Mouse (Mus musculus): ENCODE data around the gene Spast.
"Not testable (repeated sequence)": the region's sequence is repeated elsewhere in the genome, so short reads cannot be mapped to it uniquely, and the experiment has no call there.

Gene Spast

DNA sequence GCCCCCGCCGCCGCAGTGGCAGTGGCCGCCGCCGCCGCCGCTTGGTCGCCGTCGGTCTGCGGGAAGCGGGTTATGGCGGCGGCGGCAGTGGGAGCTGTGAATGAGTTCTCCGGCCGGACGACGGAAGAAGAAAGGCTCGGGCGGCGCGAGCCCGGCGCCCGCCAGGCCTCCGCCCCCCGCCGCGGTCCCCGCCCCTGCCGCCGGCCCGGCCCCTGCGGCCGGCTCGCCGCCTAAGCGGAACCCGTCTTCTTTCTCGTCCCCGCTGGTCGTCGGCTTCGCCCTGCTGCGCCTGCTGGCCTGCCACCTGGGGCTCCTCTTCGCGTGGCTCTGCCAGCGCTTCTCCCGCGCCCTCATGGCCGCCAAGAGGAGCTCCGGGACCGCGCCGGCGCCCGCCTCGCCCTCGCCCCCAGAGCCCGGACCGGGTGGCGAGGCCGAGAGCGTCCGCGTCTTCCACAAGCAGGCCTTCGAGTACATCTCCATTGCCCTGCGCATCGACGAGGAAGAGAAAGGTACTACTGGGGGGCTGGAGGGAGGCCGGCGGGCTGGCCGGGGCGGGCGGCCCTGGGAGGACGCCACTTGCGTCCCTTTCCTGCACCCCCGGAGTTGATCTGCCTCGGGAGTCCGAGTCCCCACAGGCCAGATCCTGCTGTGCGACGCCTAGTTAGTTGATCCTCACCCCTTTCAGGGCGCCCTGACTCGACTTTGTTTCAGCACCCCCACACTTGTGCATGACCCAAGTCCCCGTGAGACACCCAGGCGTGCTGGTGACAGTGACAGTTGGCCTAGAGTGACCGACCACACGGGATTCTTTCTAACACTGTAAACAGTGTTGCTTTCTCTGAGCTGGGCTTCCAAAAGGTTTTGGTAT lies at the start of gene Spast:
Spast (plus strand) TSS at position 51 of the 868 bp plus-strand sequence.
- peak; percentile 69 for DNase-seq (ENCODE audit: low spot score)

DNA sequence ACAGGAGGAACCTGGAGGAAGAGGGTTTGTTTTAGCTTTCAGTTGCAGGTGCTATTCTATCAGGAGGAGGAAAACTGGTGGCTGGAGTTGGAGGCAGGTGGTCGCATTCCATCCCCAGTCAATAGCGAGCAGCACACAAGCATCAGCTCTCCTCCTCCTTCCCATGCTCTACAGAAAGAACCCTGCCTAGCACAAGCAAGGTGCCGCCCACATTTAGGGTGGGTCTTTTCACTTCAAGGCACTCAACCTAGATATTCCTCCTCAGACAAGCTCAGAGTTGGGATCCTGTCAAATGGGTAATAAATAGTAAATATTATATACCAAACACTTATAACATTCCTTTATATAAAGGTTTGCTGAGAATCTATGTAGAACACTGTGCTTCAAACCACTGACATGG lies 48.6 kb upstream of the Spast start:
- no peak for DNase-seq (ENCODE audit: low spot score)

DNA sequence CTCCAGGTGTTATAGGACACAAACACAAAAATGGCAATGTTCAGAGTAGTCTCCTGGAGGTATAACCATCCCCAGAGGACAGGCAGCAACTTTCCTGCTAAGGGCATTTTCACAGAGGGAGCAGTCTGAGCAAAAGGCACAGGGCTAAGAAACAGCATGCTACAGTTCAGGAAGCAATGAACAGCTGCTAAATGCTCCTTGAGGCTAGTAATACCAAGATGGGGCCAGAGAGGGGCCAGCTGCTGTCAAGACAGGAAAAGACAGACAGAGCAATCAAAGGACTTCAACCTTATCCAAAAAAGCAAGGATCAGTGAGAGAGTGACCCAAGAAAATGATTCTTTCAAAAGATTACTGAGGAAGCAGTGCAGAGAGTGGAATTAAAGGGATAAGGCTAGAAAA lies 47.9 kb upstream of the Spast start:
- no peak for DNase-seq (ENCODE audit: low spot score)

DNA sequence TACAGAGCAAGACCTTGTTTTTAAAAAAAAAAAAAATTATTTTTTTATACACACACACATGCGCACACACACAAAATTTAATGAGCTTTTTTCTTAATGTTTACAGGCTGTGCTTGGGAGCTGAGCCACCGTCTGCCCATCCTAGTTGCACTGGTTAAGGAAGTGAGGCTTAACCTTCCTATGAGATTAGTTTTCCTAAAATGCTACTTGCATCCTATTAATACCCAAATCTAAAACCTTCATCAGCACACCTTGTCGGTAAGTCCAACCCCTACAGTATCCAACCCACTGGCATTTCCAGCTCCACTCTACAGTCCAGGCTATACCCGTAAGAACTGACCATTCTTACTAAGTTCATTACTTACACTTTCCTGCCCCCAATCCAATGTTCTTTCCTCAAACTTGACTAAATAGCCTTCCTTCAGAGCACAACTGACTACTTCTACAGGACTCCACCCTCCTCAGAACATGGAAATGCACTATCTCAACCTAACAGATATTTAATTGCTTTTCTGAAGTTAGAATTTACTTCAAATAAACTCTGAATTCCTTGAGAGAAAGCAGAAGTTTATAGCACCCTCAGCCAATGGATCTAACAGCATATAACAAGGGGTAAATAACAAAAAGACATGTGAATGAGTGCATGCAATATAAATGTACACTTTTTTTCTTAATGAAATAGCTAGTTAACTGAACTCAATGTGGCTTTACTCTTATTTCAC lies 47.0 kb upstream of the Spast start:
- DNase-seq (ENCODE audit: low spot score): no peak

DNA sequence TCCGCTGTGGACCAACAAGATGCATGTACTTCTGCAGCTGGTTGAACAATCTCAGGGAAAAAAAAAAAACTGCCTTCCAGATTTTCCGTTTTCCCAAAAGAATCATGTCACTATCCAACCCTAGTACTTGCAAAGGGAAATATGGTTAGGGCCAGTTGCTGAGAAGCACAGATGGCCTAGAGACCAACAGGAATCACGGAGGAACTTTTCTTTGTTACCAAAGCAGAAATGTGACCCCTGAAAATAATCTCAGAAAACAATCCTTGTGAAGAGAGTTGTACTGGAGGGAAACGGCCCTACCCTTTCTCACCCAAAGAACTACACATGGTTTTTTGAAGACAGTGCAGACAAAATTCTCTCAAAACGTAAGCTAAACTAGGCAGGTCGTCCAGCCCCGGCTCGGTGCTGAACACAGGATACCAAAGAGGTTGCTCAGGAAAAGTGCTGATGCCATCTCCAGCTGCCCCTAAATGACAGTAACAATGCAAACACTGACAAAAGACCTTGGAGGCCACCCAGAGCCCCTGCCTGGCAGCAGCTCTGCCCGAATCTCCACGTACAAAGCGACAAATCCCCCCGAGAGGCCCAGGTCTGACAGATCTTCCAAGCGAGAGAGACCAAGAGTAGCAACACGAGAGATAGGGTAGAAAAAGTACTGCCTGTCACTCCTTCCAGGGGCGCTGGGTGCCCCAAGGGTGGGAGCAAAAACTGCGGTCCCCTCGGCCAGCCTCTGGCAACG lies 44.9 kb upstream of the Spast start:
- DNase-seq (ENCODE audit: low spot score): no peak

DNA sequence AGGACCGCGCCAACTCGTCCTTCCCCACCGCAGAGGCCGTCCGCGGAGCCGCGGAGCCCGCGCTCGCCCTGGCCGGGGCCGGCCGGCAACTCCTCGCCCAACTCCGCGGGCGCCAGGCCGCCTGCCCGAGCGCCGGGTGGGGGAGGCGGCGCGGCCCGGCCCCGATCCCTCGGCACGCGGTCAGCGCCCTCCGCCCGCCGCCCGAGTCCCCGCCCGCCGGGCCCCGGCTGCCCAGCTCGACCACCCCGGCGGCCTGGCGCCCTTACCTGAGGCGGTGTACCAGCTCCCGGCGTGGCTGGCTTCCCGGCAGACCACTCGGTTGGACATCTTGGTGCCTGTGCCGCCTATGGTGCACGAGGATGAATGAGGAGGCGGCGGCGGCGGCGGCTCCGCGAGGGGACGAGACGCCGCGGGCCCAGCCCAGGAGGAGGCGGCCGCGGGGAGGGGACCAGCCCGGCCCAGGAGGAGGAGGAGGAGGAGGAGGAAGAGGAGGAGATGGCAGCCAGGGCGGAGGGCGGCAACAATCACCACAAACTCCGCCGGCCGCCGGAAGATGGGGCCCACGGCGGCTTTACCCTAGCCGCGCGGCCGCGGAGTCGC lies 44.3 kb upstream of the Spast start:
- DNase-seq (ENCODE audit: low spot score): peak; percentile 73

DNA sequence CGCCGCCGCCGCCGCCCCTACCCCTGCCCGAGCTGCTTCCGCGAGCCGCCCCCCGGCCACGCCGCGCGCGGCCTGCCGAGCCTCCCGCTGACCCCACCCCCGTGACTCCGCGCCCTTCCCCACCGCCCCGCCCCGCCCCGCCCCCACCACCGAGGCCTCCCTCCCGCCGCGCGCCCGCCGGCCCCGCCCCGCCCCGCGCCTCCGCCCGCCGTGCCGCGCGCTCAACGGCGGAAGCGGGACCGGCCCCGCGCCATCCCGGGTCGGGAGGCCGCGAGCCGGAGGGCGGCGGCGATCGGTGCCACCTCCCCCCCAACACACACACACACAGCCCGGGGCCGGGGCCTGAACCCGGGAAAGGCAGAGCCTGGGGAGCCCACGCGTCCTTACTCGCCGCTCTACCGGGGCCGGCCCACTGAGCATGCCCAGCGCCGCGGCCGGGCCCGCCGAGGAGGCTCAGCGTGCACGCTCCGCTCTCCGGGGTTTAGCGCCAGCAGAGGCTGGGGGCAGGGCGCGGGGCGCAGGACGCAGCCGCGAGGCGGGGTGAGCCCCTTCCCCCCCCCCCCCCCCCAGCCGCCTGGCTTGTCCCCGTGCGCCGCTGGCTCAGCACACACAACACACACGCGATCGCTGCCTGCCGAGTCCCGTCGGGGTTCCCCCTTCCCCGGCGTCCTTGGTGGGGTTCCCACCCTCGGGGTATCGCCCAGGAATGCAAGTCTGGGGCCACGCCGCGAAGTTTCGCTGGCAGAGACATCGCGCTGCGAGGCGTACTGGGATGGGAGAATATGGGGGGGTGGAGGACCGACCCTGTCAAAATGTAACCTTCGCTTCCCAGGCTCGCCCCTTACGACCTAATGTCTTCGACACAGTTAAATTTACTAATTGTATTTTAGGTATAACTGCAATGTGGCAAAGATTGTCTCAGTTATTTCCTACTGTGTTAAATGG lies 43.5 kb upstream of the Spast start, which contains the start of gene Memo1:
Memo1 (minus strand) TSS at position 496 of the 945 bp plus-strand sequence.
- peak; percentile 46 for DNase-seq (ENCODE audit: low spot score)

DNA sequence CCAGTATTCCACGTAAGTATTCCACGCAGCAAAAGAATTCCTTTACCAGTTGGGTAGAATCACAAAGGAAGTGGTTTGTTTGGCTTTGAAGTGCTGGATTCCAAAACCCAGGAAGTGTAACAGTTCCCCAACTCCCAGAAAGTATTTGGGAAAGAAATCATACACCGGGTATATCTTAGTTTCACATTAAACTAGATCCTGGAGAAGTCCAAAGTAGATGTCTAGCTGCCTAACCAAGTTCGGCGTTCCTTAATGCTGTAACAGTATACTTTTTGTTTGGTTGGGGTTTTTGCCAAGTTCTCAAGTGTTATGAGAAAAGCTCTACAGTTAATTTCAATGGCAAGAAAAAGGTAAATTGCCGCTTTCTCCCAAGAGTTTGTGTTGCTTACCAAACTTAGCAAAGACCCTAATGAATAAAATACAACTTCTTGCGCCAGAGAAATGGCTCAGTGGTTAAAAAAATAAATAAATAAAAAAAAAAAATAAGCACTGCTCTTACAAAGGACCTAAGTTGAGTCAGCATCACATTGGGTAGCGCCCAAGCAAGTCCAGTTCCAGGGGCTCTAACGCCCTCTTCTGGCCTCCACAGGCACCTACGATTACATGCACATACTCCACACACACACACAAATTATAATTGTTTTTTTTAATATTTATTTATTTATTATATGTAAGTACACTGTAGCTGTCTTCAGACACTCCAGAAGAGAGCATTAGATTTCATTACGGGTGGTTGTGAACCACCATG lies 42.5 kb upstream of the Spast start:
- no peak for DNase-seq (ENCODE audit: low spot score)

DNA sequence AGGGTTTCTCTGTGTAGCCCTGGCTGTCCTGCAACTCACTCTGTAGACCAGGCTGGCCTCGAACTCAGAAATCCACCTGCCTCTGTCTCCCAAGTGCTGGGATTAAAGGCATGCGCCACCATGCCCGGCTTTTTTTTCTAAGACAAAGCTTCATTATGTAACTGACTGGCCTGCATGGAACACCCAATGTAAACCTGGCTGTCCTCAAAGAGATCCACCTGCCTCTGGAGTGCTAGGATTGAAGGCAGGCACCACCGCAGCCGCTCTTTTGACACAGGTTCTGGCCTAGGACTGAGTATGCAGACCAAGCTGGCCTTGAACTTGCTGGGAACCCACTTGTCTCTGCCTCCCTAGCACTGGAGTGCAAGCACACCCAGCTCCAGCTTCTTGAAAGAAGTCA lies 41.8 kb upstream of the Spast start:
- DNase-seq (ENCODE audit: low spot score): not testable (repeated sequence)

DNA sequence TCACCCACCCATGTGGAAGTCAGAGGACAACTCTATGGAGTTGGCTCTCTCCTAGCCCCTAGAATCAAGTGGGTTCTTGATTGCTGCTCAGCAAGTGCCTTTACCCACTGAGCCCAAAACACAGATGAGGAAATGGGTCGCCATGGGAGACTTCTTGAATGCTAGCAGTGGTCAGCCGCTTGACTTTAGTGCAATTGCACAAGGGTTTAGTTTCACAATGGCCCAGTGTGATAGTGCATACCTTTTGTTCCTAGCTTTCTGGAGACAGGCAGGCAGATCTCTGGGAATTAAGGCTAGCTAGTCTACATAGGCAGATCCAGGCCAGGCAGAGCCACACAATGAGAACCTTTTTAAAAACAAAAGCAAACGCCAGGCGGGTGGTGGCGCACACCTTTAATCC lies 38.7 kb upstream of the Spast start:
- DNase-seq (ENCODE audit: low spot score): no peak

DNA sequence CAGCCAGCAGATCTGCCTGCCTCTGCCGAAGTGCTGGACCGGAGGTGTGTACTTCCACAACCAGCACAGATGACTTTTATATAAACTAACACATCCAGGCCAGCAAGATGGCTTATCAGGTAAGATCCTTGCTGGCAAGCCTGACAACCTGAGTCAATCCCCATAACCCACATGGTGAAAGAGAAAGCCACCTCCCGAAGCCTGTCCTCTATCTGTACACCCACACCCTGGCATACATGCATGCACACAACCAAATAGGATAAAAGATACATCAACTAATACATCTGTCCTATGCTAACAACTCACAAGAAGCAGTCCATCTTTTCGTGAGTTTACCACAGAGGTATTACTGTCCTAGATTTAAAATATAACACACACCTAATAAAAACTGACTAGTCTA lies 34.7 kb upstream of the Spast start:
- no peak for DNase-seq (ENCODE audit: low spot score)

DNA sequence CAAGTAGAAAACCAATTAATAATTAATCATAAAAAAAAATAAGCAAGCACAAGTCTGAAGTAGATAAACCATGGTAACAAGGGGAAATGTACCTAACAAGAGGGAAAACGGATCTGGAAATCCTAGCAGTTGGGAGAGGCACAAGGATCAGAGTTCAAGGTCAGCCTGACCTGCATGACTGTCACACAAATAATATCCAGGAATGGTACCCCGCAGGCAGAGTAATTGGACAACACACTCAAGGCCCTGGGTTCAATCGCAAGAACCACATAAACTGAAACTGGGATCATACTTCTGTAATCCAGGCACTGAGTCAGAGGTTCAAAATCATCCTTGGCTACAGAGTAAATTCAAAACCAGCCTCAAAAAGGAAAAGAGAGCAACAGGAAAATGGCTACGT lies 33.2 kb upstream of the Spast start:
- no peak for DNase-seq (ENCODE audit: low spot score)

DNA sequence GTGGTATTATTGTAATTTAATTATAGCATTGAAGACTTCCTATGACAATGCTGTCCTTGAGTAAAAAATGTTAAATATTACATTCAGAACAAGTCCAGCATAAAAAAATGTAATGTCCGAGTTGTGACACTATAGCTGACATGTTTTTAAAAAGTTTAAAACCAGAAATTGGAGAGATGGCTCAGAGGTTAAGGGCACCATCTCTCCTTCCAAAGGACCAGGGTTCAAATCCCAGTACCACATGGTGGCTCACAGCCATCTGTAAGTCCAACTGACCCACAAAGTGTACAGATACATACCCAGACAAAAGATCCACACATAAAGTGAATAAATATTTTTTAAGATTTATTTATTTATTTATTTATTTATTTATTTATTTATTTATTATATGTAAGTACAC lies 32.8 kb upstream of the Spast start:
- no peak for DNase-seq (ENCODE audit: low spot score)

DNA sequence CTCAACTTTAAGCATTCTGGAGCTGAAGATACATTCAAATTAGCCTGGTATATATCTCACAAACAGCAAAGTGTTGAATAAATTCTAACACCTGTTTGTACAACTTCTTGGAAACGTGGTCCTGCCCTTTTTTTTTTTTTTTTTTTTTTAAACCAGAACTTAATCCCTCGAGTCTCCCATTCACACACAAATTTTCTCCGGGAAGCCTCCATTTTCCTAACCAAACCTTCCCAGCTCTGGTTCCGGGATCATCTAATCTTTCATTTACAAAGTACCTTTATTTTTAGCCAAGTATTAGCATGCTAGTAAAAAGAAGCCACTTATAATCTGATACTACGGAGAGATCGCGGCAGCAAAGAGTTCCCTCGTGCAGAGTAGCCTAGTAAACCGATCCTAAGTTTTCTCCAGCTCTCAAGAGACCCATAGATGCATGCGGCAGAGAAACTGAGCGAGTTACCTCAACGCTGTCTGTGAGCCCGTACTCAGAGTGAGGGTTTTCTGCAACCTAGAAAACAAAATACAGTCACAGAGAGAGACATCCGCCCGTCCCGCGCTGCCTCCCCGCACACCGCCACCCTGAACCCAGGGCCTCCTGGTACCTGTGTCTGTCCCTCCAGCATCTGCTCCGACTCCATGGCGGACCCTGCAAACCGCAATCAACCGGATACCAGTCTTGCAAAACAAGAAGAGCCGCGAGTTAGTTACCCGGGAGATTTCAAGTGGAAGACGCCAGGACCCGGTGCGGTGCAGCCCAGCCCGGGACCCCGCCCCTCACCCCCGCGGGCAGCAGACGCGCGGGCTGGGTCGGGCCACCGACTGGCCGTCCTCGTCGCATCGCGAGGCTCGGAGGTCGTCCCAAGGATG lies 23.1 kb upstream of the Spast start:
- no peak for DNase-seq (ENCODE audit: low spot score)

DNA sequence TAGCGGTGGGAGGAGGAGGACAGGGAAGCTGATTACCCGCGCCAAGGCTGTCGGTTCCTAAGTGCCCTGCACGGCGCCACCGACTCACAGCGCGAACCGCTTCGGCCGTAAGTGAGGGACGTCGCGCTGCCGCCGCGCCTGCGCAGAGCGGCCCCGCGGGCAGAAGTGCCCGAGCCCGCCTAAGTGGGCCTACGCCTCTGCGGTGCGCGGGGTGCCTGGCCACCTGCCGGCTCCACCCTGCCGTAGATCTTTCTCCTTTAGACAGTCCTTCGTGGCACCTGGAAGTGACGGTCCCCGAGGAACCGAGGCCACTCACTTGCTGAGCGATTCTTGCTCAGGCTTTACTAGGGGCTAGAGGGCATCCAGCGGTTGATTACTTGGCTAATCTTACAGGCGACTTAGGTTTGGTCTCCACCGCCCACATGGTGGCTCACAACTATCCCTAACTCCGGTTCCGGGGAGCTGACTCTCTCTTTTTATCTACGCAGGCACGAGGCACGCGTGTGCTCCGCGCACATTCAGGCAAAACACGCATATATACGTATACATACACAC lies 22.4 kb upstream of the Spast start:
- DNase-seq (ENCODE audit: low spot score): peak; percentile 87

DNA sequence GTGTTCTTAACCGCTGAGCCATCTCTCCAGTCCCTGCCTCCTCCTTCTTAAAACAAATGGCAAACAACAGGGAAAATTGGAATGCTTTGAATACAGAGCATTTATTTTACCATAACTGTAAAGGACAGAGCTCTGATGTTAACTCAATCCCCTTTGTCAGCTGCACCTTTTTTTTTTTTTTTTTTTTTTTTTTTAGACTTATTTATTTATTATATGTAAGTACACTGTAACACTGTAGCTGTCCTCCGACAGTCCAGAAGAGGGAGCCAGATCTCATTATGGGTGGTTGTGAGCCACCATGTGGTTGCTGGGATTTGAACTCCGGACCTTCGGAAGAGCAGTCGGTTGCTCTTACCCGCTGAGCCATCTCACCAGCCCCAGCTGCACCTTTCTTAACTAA lies 20.1 kb upstream of the Spast start:
- no peak for DNase-seq (ENCODE audit: low spot score)

DNA sequence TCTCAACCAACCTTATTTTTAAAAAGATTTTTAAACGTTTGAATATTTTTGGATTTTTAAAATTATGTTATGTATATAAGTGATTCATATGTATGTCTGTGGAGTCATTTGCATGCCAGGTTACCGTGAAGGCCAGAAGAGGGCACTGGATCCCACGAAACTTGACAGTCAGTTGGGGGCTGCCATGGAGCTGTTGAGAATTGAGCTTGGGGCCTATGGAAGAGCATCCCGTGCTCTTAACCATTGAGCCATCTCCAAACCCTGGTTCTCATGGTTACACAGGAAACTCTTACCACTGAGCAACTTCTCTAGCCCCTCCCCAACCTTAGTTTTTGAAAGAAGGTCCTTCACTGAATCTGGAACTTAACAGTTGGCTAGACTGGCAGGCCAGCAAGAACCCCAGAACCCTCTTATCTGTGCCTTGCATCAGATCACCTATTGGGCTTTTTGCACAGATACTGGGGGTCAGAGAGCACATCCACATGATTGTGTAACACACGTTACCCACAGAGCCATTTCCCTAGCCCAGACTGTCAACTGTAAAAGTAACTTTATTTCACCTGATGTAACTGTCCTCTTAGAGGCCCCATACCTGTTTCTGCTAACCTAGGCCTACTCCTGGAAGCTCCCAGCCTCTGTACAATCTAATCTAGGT lies 16.3 kb upstream of the Spast start:
- no peak for DNase-seq (ENCODE audit: low spot score)

DNA sequence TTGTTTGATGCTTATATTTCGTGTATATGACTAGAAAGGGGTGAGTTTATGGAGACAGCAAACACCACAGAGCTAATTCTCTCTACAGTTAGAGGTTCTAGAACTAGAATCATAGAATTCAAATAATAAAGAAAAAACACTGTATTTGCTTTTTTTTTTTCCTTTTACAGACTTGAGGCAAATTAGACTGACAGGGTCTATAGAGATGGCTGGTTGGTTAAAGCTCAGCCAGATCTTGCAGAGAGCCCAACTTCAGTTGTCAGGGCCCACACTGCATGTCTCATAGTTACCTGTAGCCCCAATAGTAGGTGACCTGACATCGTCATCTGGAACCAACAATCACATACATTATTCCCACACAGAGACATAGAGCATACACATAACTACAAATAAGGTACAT lies 14.9 kb upstream of the Spast start, which contains the start of gene Dpy30:
Dpy30 (minus strand) TSS at position 101 of the 400 bp plus-strand sequence.
- no peak for DNase-seq (ENCODE audit: low spot score)
